9 mouse cellular contexts compared by ENCODE assay signal in genomic region chr11:102656326-102656926, GRCm38 (mm10). TPM values are rescaled to one million over a fixed set of nuclear protein-coding genes. Genes with fewer than 3 reads are reported as not detected.
A peak's percentile ranks its signal among the peaks of the same experiment; 100 is the strongest.
DNase-seq lines count a peak whose midpoint lies in the region; ATAC-seq and TF ChIP-seq lines count a peak whose summit lies in the region.
"Had no signal": no experiment of that assay in that cellular context is flagged by ENCODE, and none has a peak within 500 bp of the region (broad histone marks: within the 10 kb centered on the region; RNA-seq: fewer than 3 reads in every experiment).

No protein-coding gene starts in this region.

- H3K9me3 ChIP-seq in intestine, postnatal 0 days (ENCODE audit: control insufficient read depth), result no peaks in the 10 kb centered on the region
- H3K9me3 ChIP-seq: midbrain, embryonic 13.5 days had no signal

- ATAC-seq in cerebellum, adult (ENCODE audit: insufficient number of reproducible peaks, low FRiP score, low TSS enrichment), result no peak
- no peak for ATAC-seq in intestine, postnatal 0 days
- ATAC-seq: midbrain, embryonic 13.5 days had no signal

- peak; percentile 13 to 20 for DNase-seq in cerebellum, postnatal 14 days
- DNase-seq in left cerebral cortex, adult 2 months (ENCODE audit: extremely low spot score in 1 of 2, low spot score in 2 of 2), result no peak
- no peak for DNase-seq in left cerebral cortex, postnatal 4 days
- peak; percentile 55 for DNase-seq in MN1 (ENCODE audit: low spot score)
- DNase-seq in kidney, adult 8-10 months, result no peak
- DNase-seq in adrenal gland, adult 8-10 months, result no peak

- 8% methylated on average over 4 of the region's 4 CpGs for WGBS in intestine, postnatal 0 days

- H3K27me3 ChIP-seq in intestine, postnatal 0 days (replicated peaks; ENCODE audit: control insufficient read depth, insufficient read depth, low read length), result no peaks in the 10 kb centered on the region
- H3K27me3 ChIP-seq: midbrain, embryonic 13.5 days had no signal

- TF ChIP-seq CTCF in left cerebral cortex, adult 2 months (IDR thresholded peaks at IDR 0.05), result peak; percentile 50
- TF ChIP-seq CTCF in intestine, postnatal 0 days (IDR thresholded peaks at IDR 0.05; ENCODE audit: low read depth), result peak; percentile 77

- intact Hi-C loops in left cerebral cortex, adult 2 months (cut with DNase I), result loop anchor here (1.0 kb wide), 1 partner anchor 83 kb away; no protein-coding TSS in a partner anchor
- intact Hi-C loops in left cerebral cortex, postnatal 4 days (cut with DNase I), result loop anchor here (10.0 kb wide), 1 partner anchor 172 kb away; no protein-coding TSS in a partner anchor

- H3K4me2 ChIP-seq in intestine, postnatal 0 days (replicated peaks; ENCODE audit: low read depth), result peak overlapping the region; percentile 35
- H3K4me2 ChIP-seq: midbrain, embryonic 13.5 days had no signal

- H3K4me1 ChIP-seq in intestine, postnatal 0 days (replicated peaks; ENCODE audit: control insufficient read depth, insufficient read depth, low read length), result no peaks in the 10 kb centered on the region
- H3K4me1 ChIP-seq: midbrain, embryonic 13.5 days had no signal

- H3K9ac ChIP-seq in intestine, postnatal 0 days (ENCODE audit: low read depth, low read length), result no peak overlapping the region
- H3K9ac ChIP-seq: midbrain, embryonic 13.5 days had no signal

- peak overlapping the region; percentile 15; the same call in 1 of the 2 replicates for H3K27ac ChIP-seq in left cerebral cortex, adult 2 months
- no peak overlapping the region for H3K27ac ChIP-seq in intestine, postnatal 0 days (ENCODE audit: low read depth, low read length)
- H3K27ac ChIP-seq: midbrain, embryonic 13.5 days had no signal

- H3K4me3 ChIP-seq in left cerebral cortex, adult 2 months, result no peak overlapping the region
- H3K4me3 ChIP-seq in intestine, postnatal 0 days (ENCODE audit: low read depth, low read length), result no peak overlapping the region
- H3K4me3 ChIP-seq: midbrain, embryonic 13.5 days had no signal

- no peaks in the 10 kb centered on the region for H3K36me3 ChIP-seq in intestine, postnatal 0 days (ENCODE audit: control insufficient read depth, insufficient read depth)
- H3K36me3 ChIP-seq: midbrain, embryonic 13.5 days had no signal

RNA-seq across cellular contexts. Expression of gene Meioc, which starts 7.1 kb away (rescaled TPM):
- not detected for total RNA-seq in left cerebral cortex, adult 2 months (2021)
- not detected for total RNA-seq in left cerebral cortex, postnatal 4 days (2021)
- 0.09 and 0.14 TPM in 2 replicates for polyA plus RNA-seq in intestine, postnatal 0 days (2015; fragmentation: Nextera tagmentation; extraction: Ambion mirVana)
- total RNA-seq in adrenal gland, adult 8-10 months (2022), result not detected

RNA-seq across cellular contexts. Expression of gene Ccdc43, which starts 41.2 kb away (rescaled TPM):
- total RNA-seq in left cerebral cortex, adult 2 months (2021), result 10 to 100 TPM; 24.6 to 34.5 TPM
- 10 to 100 TPM; 32.8 to 34.5 TPM for total RNA-seq in left cerebral cortex, postnatal 4 days (2021)
- polyA plus RNA-seq in intestine, postnatal 0 days (2015; fragmentation: Nextera tagmentation; extraction: Ambion mirVana), result 16.2 and 17.1 TPM in 2 replicates
- 10 to 100 TPM; 26.5 to 30.5 (median 29.6) TPM for total RNA-seq in adrenal gland, adult 8-10 months (2022)

RNA-seq across cellular contexts. Expression of gene Fzd2, which starts 52.2 kb away (rescaled TPM):
- 10 to 100 TPM; 10.9 to 11.7 TPM for total RNA-seq in left cerebral cortex, adult 2 months (2021)
- 1 to 10 TPM; 6.8 to 7.4 TPM for total RNA-seq in left cerebral cortex, postnatal 4 days (2021)
- polyA plus RNA-seq in intestine, postnatal 0 days (2015; fragmentation: Nextera tagmentation; extraction: Ambion mirVana), result 6.0 and 6.2 TPM in 2 replicates
- 1 to 10 TPM; 4.8 to 6.9 (median 5.7) TPM for total RNA-seq in adrenal gland, adult 8-10 months (2022)

Comparison
In these comparisons a context has a peak if more than half of its experiments do, and no peak if none do; other contexts are left out.
1. DNase-seq: peak in cerebellum, postnatal 14 days (2 of 2) and MN1 (single experiment); none in left cerebral cortex, adult 2 months (0 of 2), left cerebral cortex, postnatal 4 days (single experiment), kidney, adult 8-10 months (0 of 2) and adrenal gland, adult 8-10 months (single experiment).